Mouse (Mus musculus) CH12.LX (cell line): ENCODE measurements around the gene Prdm10. TPM values are rescaled to one million over a fixed set of nuclear protein-coding genes. Genes with fewer than 3 reads are reported as not detected.

ENCODE experiments used
- DNase-seq: peaks from one replicate; pipeline ENCODE4 v3.0.0-alpha.2; 2013; ENCODE audit errors: extremely low read depth
- H3K27ac ChIP-seq: 2 replicates; pipeline ENCODE4 v1.5.1; 2012; ENCODE audit warnings: low read depth, mild to moderate bottlenecking, control low read depth, moderate library complexity; ENCODE audit not compliant: insufficient read depth
- H3K27me3 ChIP-seq: replicated peaks from 2 replicates; pipeline ENCODE3; 2012; ENCODE audit warnings: inconsistent platforms
- H3K36me3 ChIP-seq, 2 experiments: replicated peaks in 1 of 2; 2 replicates each; pipeline versions ENCODE3 to v1.6.1; 2012; ENCODE audit warnings: inconsistent platforms in 1 of 2, low read length in 1 of 2, mild to moderate bottlenecking in 1 of 2, mixed read lengths in 1 of 2, moderate library complexity in 1 of 2; ENCODE audit not compliant: control insufficient read depth in 1 of 2, insufficient read depth in 1 of 2
- H3K4me1 ChIP-seq, 2 experiments: 2 replicates each; pipeline ENCODE4 v1.6.1; 2012; ENCODE audit warnings: inconsistent platforms in 1 of 2, moderate library complexity in 1 of 2; ENCODE audit not compliant: insufficient read depth in 2 of 2, control insufficient read depth in 1 of 2
- H3K4me2 ChIP-seq: 2 replicates; pipeline ENCODE4 v1.6.1; 2012; ENCODE audit warnings: low read depth, mild to moderate bottlenecking, control low read depth; ENCODE audit not compliant: poor library complexity, insufficient read depth, severe bottlenecking
- H3K4me3 ChIP-seq, 3 experiments: fragments of 150-350 bp in 1 of 3; sonication (generic) in 1 of 3; replicated peaks in 1 of 3; 2 replicates each; pipeline versions ENCODE3 to v1.5.1; 2011 to 2012; ENCODE audit warnings: low read depth in 2 of 3, low read length in 2 of 3, mild to moderate bottlenecking in 2 of 3, moderate library complexity in 2 of 3, control low read depth in 1 of 3, improper control_type of control experiment in 1 of 3, inconsistent platforms in 1 of 3, mixed read lengths in 1 of 3; ENCODE audit not compliant: poor library complexity in 1 of 3
- H3K79me2 ChIP-seq: replicated peaks from 2 replicates; pipeline ENCODE4 v1.6.1; 2012; ENCODE audit warnings: mild to moderate bottlenecking, moderate library complexity; ENCODE audit not compliant: control insufficient read depth, poor library complexity, insufficient read depth, severe bottlenecking; ENCODE audit errors: extremely low read depth
- H3K9ac ChIP-seq: 2 replicates; pipeline ENCODE4 v1.6.1; 2012; ENCODE audit warnings: low read depth, mild to moderate bottlenecking, control low read depth, moderate library complexity; ENCODE audit not compliant: insufficient read depth
- H3K9me3 ChIP-seq: replicated peaks from 2 replicates; pipeline ENCODE3; 2012; ENCODE audit warnings: low read length, inconsistent platforms, mixed read lengths
- CHD2 ChIP-seq: IDR thresholded peaks from 2 replicates; pipeline ENCODE4 v1.6.1; 2011; ENCODE audit warnings: low read length, improper control_type of control experiment
- E2F4 ChIP-seq: IDR thresholded peaks from 2 replicates; pipeline ENCODE4 v1.6.1; 2011; ENCODE audit warnings: low read depth, low read length, improper control_type of control experiment; ENCODE audit not compliant: insufficient replicate concordance
- HCFC1 ChIP-seq: IDR thresholded peaks from 2 replicates; pipeline ENCODE4 v1.6.1; 2012; ENCODE audit warnings: low read depth, mild to moderate bottlenecking, inconsistent platforms, low read length, improper control_type of control experiment
- JUND ChIP-seq: conservative IDR thresholded peaks from 2 replicates; pipeline ENCODE4 v1.6.1; 2011; ENCODE audit warnings: low read depth, low read length, improper control_type of control experiment
- MAFK ChIP-seq: IDR thresholded peaks from 2 replicates; pipeline ENCODE4 v1.6.1; 2011; ENCODE audit warnings: low read length, improper control_type of control experiment; ENCODE audit not compliant: insufficient replicate concordance
- MEF2A ChIP-seq: IDR thresholded peaks from 2 replicates; pipeline ENCODE4 v1.6.1; 2014; ENCODE audit warnings: low read depth, mild to moderate bottlenecking, inconsistent platforms, low read length, improper control_type of control experiment, borderline replicate concordance
- MXI1 ChIP-seq: IDR thresholded peaks from 2 replicates; pipeline ENCODE4 v1.6.1; 2011; ENCODE audit warnings: mild to moderate bottlenecking, low read depth, low read length, improper control_type of control experiment
- NELFE ChIP-seq: IDR thresholded peaks from 2 replicates; pipeline ENCODE4 v1.6.1; 2011; ENCODE audit warnings: low read depth, low read length, improper control_type of control experiment
- NRF1 ChIP-seq: IDR thresholded peaks from 2 replicates; pipeline ENCODE4 v1.6.1; 2014; ENCODE audit warnings: low read depth, mild to moderate bottlenecking, inconsistent platforms, low read length, improper control_type of control experiment, moderate library complexity
- PAX5 ChIP-seq: IDR thresholded peaks from 2 replicates; pipeline ENCODE4 v1.6.1; 2012; ENCODE audit warnings: low read length, inconsistent platforms, mixed read lengths
- POLR2A ChIP-seq: IDR thresholded peaks from 2 replicates; pipeline ENCODE4 v1.6.1; 2011; ENCODE audit warnings: low read depth, mild to moderate bottlenecking, improper control_type of control experiment, low read length
- POLR2AphosphoS2 ChIP-seq: IDR thresholded peaks from 2 replicates; pipeline ENCODE4 v1.6.1; 2011; ENCODE audit warnings: low read depth, low read length, improper control_type of control experiment
- RAD21 ChIP-seq: IDR thresholded peaks from 2 replicates; pipeline ENCODE4 v1.6.1; 2011; ENCODE audit warnings: low read depth, mild to moderate bottlenecking, low read length, improper control_type of control experiment, moderate library complexity
- RCOR1 ChIP-seq: conservative IDR thresholded peaks from 2 replicates; pipeline ENCODE4 v1.6.1; 2012; ENCODE audit warnings: low read depth, mild to moderate bottlenecking, inconsistent platforms, low read length, improper control_type of control experiment
- TBP ChIP-seq: conservative IDR thresholded peaks from 2 replicates; pipeline ENCODE4 v1.6.1; 2011; ENCODE audit warnings: low read depth, low read length, improper control_type of control experiment
- USF2 ChIP-seq: conservative IDR thresholded peaks from 2 replicates; pipeline ENCODE4 v1.6.1; 2011; ENCODE audit warnings: low read depth, low read length, improper control_type of control experiment
- ZKSCAN1 ChIP-seq: IDR thresholded peaks from 2 replicates; pipeline ENCODE4 v1.6.1; 2012; ENCODE audit warnings: low read depth, inconsistent platforms, low read length, improper control_type of control experiment, borderline replicate concordance
- ZMIZ1 ChIP-seq: IDR thresholded peaks from 2 replicates; pipeline ENCODE4 v1.6.1; 2012; ENCODE audit warnings: low read depth, mild to moderate bottlenecking, inconsistent platforms, low read length, improper control_type of control experiment
- ZNF384 ChIP-seq: IDR thresholded peaks from 2 replicates; pipeline ENCODE4 v1.6.1; 2012; ENCODE audit warnings: low read depth, low read length, improper control_type of control experiment, inconsistent platforms
- dilution Hi-C: fragments of 300-500 bp; cut with MboI; formaldehyde crosslinking; loops from 2 replicates; pipeline ENCODE4 v1.14.3; 2020; ENCODE audit warnings: low sequenced_read_pairs; ENCODE audit not compliant: extremely low pct_unique_long_range_greater_than_20kb, extremely low pct_ligation_motif_present
- in situ Hi-C: fragments of 300-500 bp; cut with MboI; formaldehyde crosslinking; loops from 3 replicates; pipeline ENCODE4 v1.14.3; 2019; ENCODE audit warnings: low sequenced_read_pairs, low pct_ligation_motif_present, low pct_unique_long_range_greater_than_20kb, mixed read lengths
- polyA plus RNA-seq: library from polyadenylated mRNA; unstranded; fragments of >175 nt; gene quantifications from 2 replicates; pipeline ENCODE4 v1.2.1, GENCODE M21; 2012; ENCODE audit warnings: low read depth; ENCODE audit not compliant: insufficient read length
- total RNA-seq, 2 experiments: library from RNA; depleted of rRNA; stranded (reverse); fragments of 300-350 nt in 1 of 2; fragments of >200 nt in 1 of 2; gene quantifications; 2 replicates each; pipeline ENCODE4 v1.2.3; 2012 to 2014

The Prdm10 gene
- total and polyA plus RNA-seq, 3 experiments: 4.5 to 6.7 (median 4.7) TPM

DNA sequence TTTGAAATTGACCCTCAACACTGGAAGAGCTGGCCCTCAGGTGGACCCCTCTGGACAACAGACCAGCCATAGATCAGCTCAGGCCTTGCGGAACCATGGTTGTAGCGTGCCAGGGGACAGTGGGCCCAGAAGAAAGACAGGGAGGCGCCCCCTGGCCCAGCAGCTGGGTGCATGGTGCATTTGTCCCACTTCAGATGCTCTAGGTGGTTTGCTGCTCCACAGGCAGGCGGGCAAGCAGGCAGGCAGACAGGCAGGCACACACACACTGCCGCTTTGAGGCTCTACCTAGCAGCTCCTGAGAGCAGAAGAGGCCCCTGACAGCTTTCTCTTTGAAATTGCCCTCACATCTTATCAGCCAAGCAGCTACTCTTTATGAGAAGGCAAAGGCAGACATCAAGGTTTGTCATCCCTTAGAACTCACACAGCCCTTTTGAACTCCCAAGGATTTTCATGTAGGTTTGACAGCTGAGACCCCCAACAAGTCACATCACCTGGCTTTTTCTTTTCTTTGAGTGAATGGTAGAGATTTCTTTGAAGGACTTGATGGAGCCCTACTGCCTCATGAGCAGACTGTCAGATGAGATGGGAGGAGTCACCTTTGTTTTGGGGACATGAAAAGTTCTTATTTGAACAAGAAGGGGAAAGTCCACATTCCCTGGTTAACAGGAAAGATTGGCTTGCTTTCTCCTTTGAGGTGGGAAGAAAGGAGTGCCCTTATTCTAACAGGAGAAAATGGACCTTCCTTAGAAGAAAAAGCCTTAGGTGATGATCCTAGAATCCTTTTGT lies 21.4 kb downstream of the Prdm10 start:
- H3K9me3 ChIP-seq: no peaks in the 10 kb centered on the region
- TF ChIP-seq ZNF384: no peak
- no peak for TF ChIP-seq CHD2
- no peak for TF ChIP-seq NRF1
- no peak for TF ChIP-seq USF2
- no peak for TF ChIP-seq ZMIZ1
- TF ChIP-seq POLR2A: no peak
- TF ChIP-seq MAFK: no peak
- TF ChIP-seq RCOR1: no peak
- no peak for TF ChIP-seq PAX5
- TF ChIP-seq TBP: no peak
- no peak for TF ChIP-seq MXI1
- TF ChIP-seq HCFC1: no peak
- no peak for TF ChIP-seq POLR2AphosphoS2
- no peak for TF ChIP-seq JUND
- TF ChIP-seq NELFE: no peak
- TF ChIP-seq RAD21: no peak
- TF ChIP-seq MEF2A: no peak
- TF ChIP-seq E2F4: no peak
- peaks cover 0 to 15% of the 10 kb centered on the region in 2 experiments; a peak in 2 of 4 replicates for H3K4me1 ChIP-seq
- in situ Hi-C loops (no loop called here), dilution Hi-C loops (no loop called here)
- H3K27ac ChIP-seq: no peak overlapping the region
- DNase-seq: no peak
- H3K4me3 ChIP-seq: no peak overlapping the region
- H3K79me2 ChIP-seq: no peaks in the 10 kb centered on the region
- H3K9ac ChIP-seq: no peak overlapping the region
- no peak overlapping the region for H3K4me2 ChIP-seq
- H3K36me3 ChIP-seq: peaks cover 0 to 3% of the 10 kb centered on the region in 2 experiments
- H3K27me3 ChIP-seq: no peaks in the 10 kb centered on the region

DNA sequence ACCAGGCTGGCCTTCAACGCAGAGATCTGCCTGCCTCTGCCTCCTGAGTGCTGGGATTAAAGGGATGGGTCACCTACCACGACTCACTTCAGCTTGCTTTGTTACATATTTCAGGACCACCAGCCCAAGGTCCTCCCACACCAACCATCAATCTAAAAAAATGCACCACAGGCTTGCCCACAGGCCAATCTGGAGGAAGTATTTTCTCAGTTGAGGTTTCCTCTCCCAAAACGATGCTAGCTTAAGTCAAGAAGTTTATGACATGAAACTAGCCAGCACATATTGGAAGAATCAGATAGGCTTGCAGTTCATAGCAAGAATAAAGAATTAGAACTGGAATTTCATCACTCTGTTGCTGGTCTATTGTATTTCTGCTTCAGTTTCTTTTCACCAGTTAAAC lies 24.0 kb downstream of the Prdm10 start:
- Histone ChIP-seq H3K4me2 (no peak overlapping the region), H3K79me2 (no peaks in the 10 kb centered on the region), H3K4me1 (peaks cover 0 to 15% of the 10 kb centered on the region in 2 experiments; a peak in 2 of 4 replicates), H3K9ac (no peak overlapping the region), H3K27ac (no peak overlapping the region), H3K36me3 (peaks cover 0 to 9% of the 10 kb centered on the region in 2 experiments), H3K4me3 (no peak overlapping the region), H3K27me3 (no peaks in the 10 kb centered on the region), H3K9me3 (no peaks in the 10 kb centered on the region)
- TF ChIP-seq CHD2 (no peak), ZMIZ1 (no peak), PAX5 (no peak), ZKSCAN1 (no peak), MEF2A (no peak), RCOR1 (no peak), POLR2AphosphoS2 (no peak), JUND (no peak)
- no peak for DNase-seq
- in situ Hi-C loops: no loop called here
- dilution Hi-C loops: no loop called here
